Mouse (Mus musculus) kidney, embryonic 14.5 days (tissue): ENCODE data around the gene Slc38a3. TPM values are rescaled to one million over a fixed set of nuclear protein-coding genes. Genes with fewer than 3 reads are reported as not detected.
"Not testable (repeated sequence)": the region's sequence is repeated elsewhere in the genome, so short reads cannot be mapped to it uniquely, and the experiment has no call there.

Experiments
- ATAC-seq: fragments of 200-750 bp; cut with Nextera tagmentation; 2 replicates; pipeline ENCODE4 v1.8.0; 2017; ENCODE audit warnings: moderate number of reproducible peaks, mild to moderate bottlenecking, moderate TSS enrichment, moderate library complexity; ENCODE audit not compliant: low FRiP score, low TSS enrichment
- H3K27ac ChIP-seq: fragments of 300-500 bp; sonication (generic); 2 replicates; pipeline ENCODE4 v1.5.1; 2014; ENCODE audit warnings: low read depth, mild to moderate bottlenecking, low read length, moderate library complexity, mixed read lengths
- H3K27me3 ChIP-seq: fragments of 300-500 bp; sonication (generic); 2 replicates; pipeline ENCODE4 v1.6.1; 2014; ENCODE audit warnings: mild to moderate bottlenecking, low read length; ENCODE audit not compliant: control insufficient read depth, insufficient read depth
- H3K36me3 ChIP-seq: fragments of 300-500 bp; sonication (generic); 2 replicates; pipeline ENCODE4 v1.6.1; 2014; ENCODE audit warnings: low read length, mixed read lengths; ENCODE audit not compliant: control insufficient read depth, insufficient read depth
- H3K4me1 ChIP-seq: fragments of 300-500 bp; sonication (generic); 2 replicates; pipeline ENCODE4 v1.6.1; 2014; ENCODE audit warnings: low read length, mixed read lengths; ENCODE audit not compliant: control insufficient read depth, insufficient read depth
- H3K4me2 ChIP-seq: fragments of 300-500 bp; sonication (generic); replicated peaks from 2 replicates; pipeline ENCODE4 v1.6.1; 2014; ENCODE audit warnings: low read depth, mild to moderate bottlenecking, low read length
- H3K4me3 ChIP-seq: fragments of 300-500 bp; sonication (generic); 2 replicates; pipeline ENCODE4 v1.5.1; 2014; ENCODE audit warnings: mild to moderate bottlenecking, low read length
- H3K9ac ChIP-seq: fragments of 300-500 bp; sonication (generic); 2 replicates; pipeline ENCODE4 v1.6.1; 2014; ENCODE audit warnings: low read depth, mild to moderate bottlenecking, low read length, moderate library complexity
- H3K9me3 ChIP-seq: fragments of 300-500 bp; sonication (generic); 2 replicates; pipeline ENCODE4 v1.6.1; 2016; ENCODE audit warnings: low read length; ENCODE audit not compliant: control insufficient read depth
- WGBS: fragments of 180-500 bp; shearing (Covaris S2); extraction: QIAGEN DNeasy Blood & Tissue Kit; methylation state at CpG from one replicate; pipeline ENCODE4 v1.1.7; 2014; 5-methylcytosine and 5-hydroxymethylcytosine counted together
- polyA plus RNA-seq: library from polyadenylated mRNA; unstranded; fragments of >200 nt; fragmentation: Nextera tagmentation; extraction: Ambion mirVana; gene quantifications from 2 replicates; pipeline ENCODE4 v1.2.1, GENCODE M21; 2014

The Slc38a3 gene
- polyA plus RNA-seq, 1 experiment from 2014 or later: 6.5 TPM

GRCm38 (mm10) chr9:107685231-107685981 lies 16.1 kb upstream of the Slc38a3 start:
- H3K4me3 ChIP-seq: no peak overlapping the region
- no peak overlapping the region for H3K9ac ChIP-seq
- H3K36me3 ChIP-seq: peaks cover 71% of the 10 kb centered on the region
- no peaks in the 10 kb centered on the region for H3K27me3 ChIP-seq
- peak; percentile 69 for ATAC-seq
- 38% methylated on average over 17 of the region's 17 CpGs for WGBS
- H3K4me1 ChIP-seq: no peaks in the 10 kb centered on the region
- no peaks in the 10 kb centered on the region for H3K9me3 ChIP-seq
- no peak overlapping the region for H3K4me2 ChIP-seq
- H3K27ac ChIP-seq: no peak overlapping the region

DNA sequence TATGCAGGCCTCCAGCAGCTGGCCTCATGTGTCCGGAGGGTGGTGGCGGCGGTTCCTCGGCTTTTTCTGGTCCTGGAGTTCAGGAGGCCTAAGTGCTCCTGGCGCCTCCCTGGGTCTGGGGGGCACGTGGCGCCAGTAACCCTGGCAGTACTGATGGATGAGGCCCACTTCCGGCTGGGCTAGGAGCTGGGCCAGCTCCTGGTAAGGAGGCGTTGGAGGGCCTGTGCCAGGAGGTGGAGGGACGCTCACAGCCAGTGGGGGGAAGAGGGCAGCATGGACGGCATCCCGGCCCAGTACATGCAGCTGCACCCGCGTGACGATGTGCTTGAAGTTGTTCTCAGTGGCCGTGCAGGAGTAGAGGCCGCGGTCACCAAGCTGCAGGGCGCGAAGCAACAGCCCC lies 13.1 kb upstream of the Slc38a3 start:
- no peaks in the 10 kb centered on the region for H3K9me3 ChIP-seq
- peaks cover 3% of the 10 kb centered on the region for H3K27me3 ChIP-seq
- no peaks in the 10 kb centered on the region for H3K4me1 ChIP-seq
- no peak overlapping the region for H3K4me3 ChIP-seq
- no peak overlapping the region for H3K27ac ChIP-seq
- no peak overlapping the region for H3K9ac ChIP-seq
- no peak for ATAC-seq
- no peak overlapping the region for H3K4me2 ChIP-seq
- H3K36me3 ChIP-seq: peaks cover 47% of the 10 kb centered on the region
- WGBS: 84% methylated on average over 20 of the region's 20 CpGs

DNA sequence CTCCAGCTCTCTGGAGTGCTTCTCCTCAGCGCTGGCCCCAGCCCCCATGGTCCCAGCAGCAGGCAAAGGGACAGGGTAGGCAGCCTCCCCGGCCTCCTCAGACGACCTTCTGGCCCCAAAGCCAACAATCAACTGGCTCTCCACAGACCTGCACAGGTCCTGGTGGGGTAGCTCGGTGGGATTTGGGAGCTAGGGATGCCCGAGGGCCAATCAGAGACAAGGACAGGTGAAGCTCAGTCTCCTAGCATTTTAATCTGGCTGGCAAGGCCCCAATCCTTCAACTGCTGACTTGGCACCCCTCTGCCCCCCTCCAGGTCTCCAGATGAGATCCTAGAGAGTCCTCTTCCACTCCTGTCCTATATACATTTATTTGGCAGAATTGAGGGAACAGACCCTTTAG lies 10.2 kb upstream of the Slc38a3 start, which contains the start of gene Gnat1:
TSS of gene Gnat1 (minus strand) at position 212 of the 400 bp plus-strand sequence.
- peaks cover 11% of the 10 kb centered on the region; the same call in 1 of the 2 replicates for H3K4me1 ChIP-seq
- H3K4me3 ChIP-seq: no peak within 1 kb of the TSS
- 40% methylated on average over 5 of the region's 5 CpGs for WGBS
- H3K9me3 ChIP-seq: no peaks in the 10 kb centered on the region
- H3K9ac ChIP-seq: 0 out of 2 replicates have a peak within 1 kb of the TSS, but pooled peaks have one; percentile 7
- no peak within 1 kb of the TSS for H3K4me2 ChIP-seq
- H3K27ac ChIP-seq: no peak within 1 kb of the TSS
- ATAC-seq: no peak
- peaks cover 24% of the 10 kb centered on the region for H3K36me3 ChIP-seq
- H3K27me3 ChIP-seq: peaks cover 24% of the 10 kb centered on the region

DNA sequence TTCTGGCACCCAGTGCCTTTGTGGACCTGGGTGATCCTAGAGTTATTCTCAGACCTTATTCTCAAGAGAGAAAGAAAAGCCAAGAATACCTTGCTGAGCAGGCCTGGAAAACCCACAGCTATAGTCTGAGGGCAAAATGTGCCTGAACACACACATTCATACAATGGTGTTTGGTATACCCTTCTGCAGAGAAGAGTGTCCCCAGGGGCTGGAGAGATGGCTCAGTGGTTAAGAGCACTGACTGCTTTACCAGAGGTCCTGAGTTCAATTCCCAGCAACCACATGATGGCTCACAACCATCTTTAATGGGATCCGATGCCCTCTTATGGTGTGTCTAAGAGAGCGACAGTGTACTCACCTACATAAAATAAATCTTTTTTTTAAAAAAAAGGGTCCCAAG lies 9.5 kb upstream of the Slc38a3 start:
- H3K9me3 ChIP-seq: no peaks in the 10 kb centered on the region
- no peak overlapping the region for H3K27ac ChIP-seq
- peaks cover 24% of the 10 kb centered on the region for H3K27me3 ChIP-seq
- no peak overlapping the region for H3K9ac ChIP-seq
- H3K4me3 ChIP-seq: no peak overlapping the region
- H3K4me1 ChIP-seq: peaks cover 11% of the 10 kb centered on the region; the same call in 1 of the 2 replicates
- no peak for ATAC-seq
- H3K36me3 ChIP-seq: peaks cover 18% of the 10 kb centered on the region
- no peak overlapping the region for H3K4me2 ChIP-seq
- 91% methylated on average over 2 of the region's 2 CpGs for WGBS

DNA sequence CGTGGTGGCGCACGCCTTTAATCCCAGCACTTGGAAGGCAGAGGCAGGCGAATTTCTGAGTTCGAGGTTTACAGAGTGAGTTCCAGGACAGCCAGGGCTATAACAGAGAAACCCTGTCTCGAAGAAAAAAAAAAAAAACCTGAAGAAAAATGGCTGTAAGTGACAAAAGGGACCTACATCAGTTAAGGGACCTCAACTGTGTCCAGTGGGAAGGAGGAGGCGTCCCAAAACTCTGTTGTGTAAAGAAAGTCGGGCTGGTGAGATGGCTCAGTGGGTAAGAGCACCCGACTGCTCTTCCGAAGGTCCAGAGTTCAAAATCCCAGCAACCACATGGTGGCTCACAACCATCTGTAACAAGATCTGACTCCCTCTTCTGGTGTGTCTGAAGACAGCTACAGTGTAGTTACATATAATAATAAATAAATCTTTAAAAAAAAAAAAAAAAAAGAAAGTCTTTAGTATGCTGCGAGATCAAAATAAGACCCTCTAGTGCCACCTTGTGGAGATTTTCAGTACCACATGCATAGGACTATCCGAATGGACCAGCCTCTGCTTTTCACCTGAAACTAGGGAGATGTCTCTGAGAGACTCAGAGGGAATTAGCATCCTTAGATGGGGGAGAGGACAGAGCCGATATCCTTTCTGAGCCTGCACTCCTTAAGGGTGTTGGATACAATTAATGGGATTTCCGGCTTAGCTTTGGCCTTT lies 8.6 kb upstream of the Slc38a3 start:
- H3K4me2 ChIP-seq, H3K4me3 ChIP-seq, H3K9me3 ChIP-seq, H3K27ac ChIP-seq, ATAC-seq, H3K9ac ChIP-seq: not testable (repeated sequence)
- Histone ChIP-seq H3K27me3 (peaks cover 24% of the 10 kb centered on the region), H3K4me1 (peaks cover 11% of the 10 kb centered on the region; the same call in 1 of the 2 replicates), H3K36me3 (peaks cover 12% of the 10 kb centered on the region)
- WGBS: 35% methylated on average over 14 of the region's 14 CpGs

GRCm38 (mm10) chr9:107677091-107677784 lies 7.9 kb upstream of the Slc38a3 start:
- Histone ChIP-seq H3K27ac (no peak overlapping the region), H3K9me3 (no peaks in the 10 kb centered on the region), H3K9ac (no peak overlapping the region), H3K4me2 (no peak overlapping the region), H3K27me3 (peaks cover 24% of the 10 kb centered on the region), H3K4me1 (peaks cover 11% of the 10 kb centered on the region; the same call in 1 of the 2 replicates), H3K36me3 (peaks cover 6% of the 10 kb centered on the region; the same call in 1 of the 2 replicates), H3K4me3 (no peak overlapping the region)
- WGBS: 20% methylated on average over 17 of the region's 17 CpGs
- no peak for ATAC-seq

GRCm38 (mm10) chr9:107676302-107676701 lies 7.0 kb upstream of the Slc38a3 start:
- Histone ChIP-seq H3K4me3 (peak overlapping the region; percentile 26), H3K4me2 (peak overlapping the region; percentile 54), H3K27me3 (peaks cover 24% of the 10 kb centered on the region), H3K9ac (peak overlapping the region; percentile 40; the same call in 1 of the 2 replicates), H3K36me3 (no peaks in the 10 kb centered on the region), H3K9me3 (no peaks in the 10 kb centered on the region), H3K4me1 (peaks cover 11% of the 10 kb centered on the region; the same call in 1 of the 2 replicates), H3K27ac (no peak overlapping the region)
- 0 out of 2 replicates have a peak, but pooled peaks have one; percentile 5 for ATAC-seq
- 2% methylated on average over 24 of the region's 25 CpGs for WGBS

GRCm38 (mm10) chr9:107675671-107676301 lies 6.5 kb upstream of the Slc38a3 start:
- Histone ChIP-seq H3K27ac (no peak overlapping the region), H3K9me3 (no peaks in the 10 kb centered on the region), H3K36me3 (no peaks in the 10 kb centered on the region), H3K4me1 (peaks cover 11% of the 10 kb centered on the region; the same call in 1 of the 2 replicates), H3K27me3 (peaks cover 24% of the 10 kb centered on the region), H3K4me2 (peak overlapping the region; percentile 54), H3K9ac (0 out of 2 replicates have a peak overlapping the region, but pooled peaks have one; percentile 40), H3K4me3 (peak overlapping the region; percentile 26)
- WGBS: 1% methylated on average over 39 of the region's 39 CpGs
- peak; percentile 62 for ATAC-seq
